Mouse (Mus musculus) spleen, adult 2 months (tissue): ENCODE measurements at regions not wholly inside any gene's neighbourhood (a gene's known extent, or its start where the extent isn't known, plus 50 kb on each side); places are given as distances from the start of the nearest gene placed in this dataset.

ENCODE experiments used
- CTCF ChIP-seq: fragments of 200-500 bp; IDR thresholded peaks from 2 replicates; pipeline ENCODE4 v1.5.1; 2011; ENCODE audit warnings: mild to moderate bottlenecking, inconsistent platforms; ENCODE audit not compliant: insufficient read depth, insufficient read length, insufficient replicate concordance; ENCODE audit errors: extremely low read depth
- POLR2A ChIP-seq: fragments of 200-500 bp; IDR thresholded peaks from 2 replicates; pipeline ENCODE4 v1.6.1; 2011; ENCODE audit warnings: low read depth, low read length, inconsistent platforms

DNA sequence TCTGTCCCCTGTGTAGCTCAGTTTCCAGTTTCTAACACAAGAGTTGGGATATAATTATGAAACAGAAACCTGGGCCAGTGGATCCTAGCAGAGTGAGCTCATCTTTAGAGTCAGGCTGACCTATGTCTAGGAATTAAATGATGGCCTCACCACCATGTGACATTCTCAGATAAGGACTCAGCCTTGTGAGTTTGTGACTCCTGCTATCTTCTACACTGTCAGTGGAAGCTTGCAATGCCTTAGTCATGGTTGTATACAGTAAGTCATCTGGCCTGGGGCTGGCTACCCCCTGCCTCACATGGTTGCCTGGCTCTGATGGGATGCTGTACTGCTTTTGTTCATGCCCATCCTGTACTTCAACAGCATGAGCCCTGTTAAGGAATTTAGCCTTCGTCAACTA lies 90.3 kb upstream of the Glrp1 start:
- TF ChIP-seq CTCF (no peak), POLR2A (no peak)
